8 mouse cellular contexts compared by ENCODE assay signal in genomic region chr9:108517931-108518332, GRCm38 (mm10). TPM values are rescaled to one million over a fixed set of nuclear protein-coding genes. Genes with fewer than 3 reads are reported as not detected.
DNase-seq lines count a peak whose midpoint lies in the region; ATAC-seq and TF ChIP-seq lines count a peak whose summit lies in the region.

No protein-coding gene starts in this region.

- peak overlapping the region; percentile 97 for H3K9ac ChIP-seq in lung, embryonic 14.5 days
- peak overlapping the region; percentile 96 for H3K9ac ChIP-seq in forebrain, embryonic 12.5 days
- peak overlapping the region; percentile 92 for H3K9ac ChIP-seq in midbrain, embryonic 15.5 days

- no peaks in the 10 kb centered on the region for H3K9me3 ChIP-seq in lung, embryonic 14.5 days (ENCODE audit: low read depth, low read length)
- no peaks in the 10 kb centered on the region for H3K9me3 ChIP-seq in forebrain, embryonic 12.5 days
- no peaks in the 10 kb centered on the region for H3K9me3 ChIP-seq in midbrain, embryonic 15.5 days

- peaks cover 2% of the 10 kb centered on the region; the same call in 1 of the 2 replicates for H3K4me1 ChIP-seq in lung, embryonic 14.5 days (ENCODE audit: insufficient read depth)
- peaks cover 35% of the 10 kb centered on the region for H3K4me1 ChIP-seq in forebrain, embryonic 12.5 days
- H3K4me1 ChIP-seq in midbrain, embryonic 15.5 days: peaks cover 34% of the 10 kb centered on the region

- H3K4me2 ChIP-seq in lung, embryonic 14.5 days: peak overlapping the region; percentile 68
- H3K4me2 ChIP-seq in forebrain, embryonic 12.5 days: peak overlapping the region; percentile 66
- H3K4me2 ChIP-seq in midbrain, embryonic 15.5 days: peak overlapping the region; percentile 74

- peak; percentile 29; the same call in 1 of the 2 replicates for ATAC-seq in lung, embryonic 14.5 days (ENCODE audit: insufficient read depth)
- 0 out of 2 replicates have a peak, but pooled peaks have one; percentile 15 for ATAC-seq in forebrain, embryonic 12.5 days (ENCODE audit: low FRiP score)
- peak; percentile 8 for ATAC-seq in midbrain, embryonic 15.5 days (replicated peaks)

- peak overlapping the region; percentile 88 for H3K4me3 ChIP-seq in lung, embryonic 14.5 days (ENCODE audit: low read depth, low read length)
- H3K4me3 ChIP-seq in forebrain, embryonic 12.5 days (replicated peaks): peak overlapping the region; percentile 81
- peak overlapping the region; percentile 99 for H3K4me3 ChIP-seq in midbrain, embryonic 15.5 days

- peak overlapping the region; percentile 100 for H3K27ac ChIP-seq in lung, embryonic 14.5 days (ENCODE audit: low read depth)
- H3K27ac ChIP-seq in forebrain, embryonic 12.5 days: peak overlapping the region; percentile 100
- peak overlapping the region; percentile 100 for H3K27ac ChIP-seq in midbrain, embryonic 15.5 days

- 0 out of 2 replicates have a peak, but pooled peaks have one; percentile 19 for TF ChIP-seq CTCF in lung, embryonic 14.5 days (IDR thresholded peaks at IDR 0.05; ENCODE audit: low read depth)

- H3K36me3 ChIP-seq in lung, embryonic 14.5 days (ENCODE audit: insufficient read depth): peaks cover 50% of the 10 kb centered on the region
- H3K36me3 ChIP-seq in forebrain, embryonic 12.5 days (replicated peaks): peaks cover 34% of the 10 kb centered on the region
- peaks cover 23% of the 10 kb centered on the region for H3K36me3 ChIP-seq in midbrain, embryonic 15.5 days (replicated peaks)

- WGBS in lung, embryonic 14.5 days: under 1% methylated on average over 13 of the region's 13 CpGs
- under 1% methylated on average over 13 of the region's 13 CpGs for WGBS in forebrain, embryonic 12.5 days
- under 1% methylated on average over 13 of the region's 13 CpGs for WGBS in midbrain, embryonic 15.5 days

- H3K27me3 ChIP-seq in lung, embryonic 14.5 days (ENCODE audit: insufficient read depth, low read length): no peaks in the 10 kb centered on the region
- no peaks in the 10 kb centered on the region for H3K27me3 ChIP-seq in forebrain, embryonic 12.5 days
- no peaks in the 10 kb centered on the region for H3K27me3 ChIP-seq in midbrain, embryonic 15.5 days (replicated peaks)

- DNase-seq in lung, embryonic 14.5 days: peak; percentile 81
- no peak for DNase-seq in lung, postnatal 14 days
- DNase-seq in ZHBTc4 (ENCODE audit: low read depth, low spot score): peak; percentile 79
- peak; percentile 31 to 34 for DNase-seq in left cerebral cortex, adult 18-20 months (ENCODE audit: low spot score in 2 of 2)
- DNase-seq in cerebellum, adult 9-11 months: no peak
- no peak for DNase-seq in gastrocnemius, adult 8-10 months (ENCODE audit: low spot score in 2 of 2)

RNA-seq across cellular contexts. Expression of gene Qrich1, which starts 1.3 kb away (rescaled TPM):
- 139 and 145 TPM in 2 replicates for polyA plus RNA-seq in lung, embryonic 14.5 days (2014; fragmentation: Nextera tagmentation; extraction: Ambion mirVana)
- polyA plus RNA-seq in forebrain, embryonic 12.5 days (2016; fragmentation: Nextera tagmentation; extraction: Ambion mirVana): 170 and 171 TPM in 2 replicates
- 100 to 1,000 TPM; 140 TPM for total RNA-seq in left cerebral cortex, adult 18-20 months (2021)
- polyA plus RNA-seq in midbrain, embryonic 15.5 days (2015; fragmentation: Nextera tagmentation; extraction: Ambion mirVana): 132 and 133 TPM in 2 replicates
- total RNA-seq in gastrocnemius, adult 8-10 months (2022): 10 to 100 TPM; 44.8 to 59.1 (median 55.7) TPM

RNA-seq across cellular contexts. Expression of gene Qars, which starts 10.4 kb away (rescaled TPM):
- 97.1 and 97.7 TPM in 2 replicates for polyA plus RNA-seq in lung, embryonic 14.5 days (2014; fragmentation: Nextera tagmentation; extraction: Ambion mirVana)
- 85.7 and 91.4 TPM in 2 replicates for polyA plus RNA-seq in forebrain, embryonic 12.5 days (2016; fragmentation: Nextera tagmentation; extraction: Ambion mirVana)
- total RNA-seq in left cerebral cortex, adult 18-20 months (2021): 10 to 100 TPM; 72.7 to 77.7 TPM
- polyA plus RNA-seq in midbrain, embryonic 15.5 days (2015; fragmentation: Nextera tagmentation; extraction: Ambion mirVana): 64.0 and 64.6 TPM in 2 replicates
- total RNA-seq in gastrocnemius, adult 8-10 months (2022): 100 to 1,000 TPM in 1 of 4 experiments, 10 to 100 TPM in 3; 78.6 to 107 (median 95.6) TPM

RNA-seq across cellular contexts. Expression of gene Usp19, which starts 27.5 kb away (rescaled TPM):
- 56.9 and 63.3 TPM in 2 replicates for polyA plus RNA-seq in lung, embryonic 14.5 days (2014; fragmentation: Nextera tagmentation; extraction: Ambion mirVana)
- 101 and 103 TPM in 2 replicates for polyA plus RNA-seq in forebrain, embryonic 12.5 days (2016; fragmentation: Nextera tagmentation; extraction: Ambion mirVana)
- 100 to 1,000 TPM; 139 to 142 TPM for total RNA-seq in left cerebral cortex, adult 18-20 months (2021)
- polyA plus RNA-seq in midbrain, embryonic 15.5 days (2015; fragmentation: Nextera tagmentation; extraction: Ambion mirVana): 87.1 and 94.3 TPM in 2 replicates
- total RNA-seq in gastrocnemius, adult 8-10 months (2022): 100 to 1,000 TPM; 118 to 134 (median 128) TPM

RNA-seq across cellular contexts. Expression of gene Lamb2, which starts 38.4 kb away (rescaled TPM):
- 47.9 and 48.6 TPM in 2 replicates for polyA plus RNA-seq in lung, embryonic 14.5 days (2014; fragmentation: Nextera tagmentation; extraction: Ambion mirVana)
- 37.9 and 39.5 TPM in 2 replicates for polyA plus RNA-seq in forebrain, embryonic 12.5 days (2016; fragmentation: Nextera tagmentation; extraction: Ambion mirVana)
- total RNA-seq in left cerebral cortex, adult 18-20 months (2021): 10 to 100 TPM; 27.0 to 37.8 TPM
- polyA plus RNA-seq in midbrain, embryonic 15.5 days (2015; fragmentation: Nextera tagmentation; extraction: Ambion mirVana): 19.1 and 22.7 TPM in 2 replicates
- total RNA-seq in gastrocnemius, adult 8-10 months (2022): 100 to 1,000 TPM; 112 to 139 (median 128) TPM

RNA-seq across cellular contexts. Expression of gene Impdh2, which starts 42.2 kb away (rescaled TPM):
- polyA plus RNA-seq in lung, embryonic 14.5 days (2014; fragmentation: Nextera tagmentation; extraction: Ambion mirVana): 199 and 202 TPM in 2 replicates
- 149 and 159 TPM in 2 replicates for polyA plus RNA-seq in forebrain, embryonic 12.5 days (2016; fragmentation: Nextera tagmentation; extraction: Ambion mirVana)
- total RNA-seq in left cerebral cortex, adult 18-20 months (2021): 10 to 100 TPM; 46.7 to 47.7 TPM
- 101 TPM in 2 replicates for polyA plus RNA-seq in midbrain, embryonic 15.5 days (2015; fragmentation: Nextera tagmentation; extraction: Ambion mirVana)
- 10 to 100 TPM; 60.2 to 78.6 (median 63.1) TPM for total RNA-seq in gastrocnemius, adult 8-10 months (2022)

Comparison
In these comparisons a context has a peak if more than half of its experiments do, and no peak if none do; other contexts are left out.
1. DNase-seq: peak in lung, embryonic 14.5 days (single experiment), ZHBTc4 (single experiment) and left cerebral cortex, adult 18-20 months (2 of 2); none in lung, postnatal 14 days (single experiment), cerebellum, adult 9-11 months (single experiment) and gastrocnemius, adult 8-10 months (0 of 2).
2. Peak in every context shown above with its lines, with median percentiles within 50 percentile points of each other: ATAC-seq, H3K27ac ChIP-seq, H3K4me2 ChIP-seq, H3K4me3 ChIP-seq and H3K9ac ChIP-seq.